Mouse (Mus musculus): ENCODE results near the gene Gm10799. TPM values are rescaled to one million over a fixed set of nuclear protein-coding genes. Genes with fewer than 3 reads are reported as not detected.

The Gm10799 gene
- polyA plus RNA-seq, 1 experiment from 2014 or later: not detected

DNA sequence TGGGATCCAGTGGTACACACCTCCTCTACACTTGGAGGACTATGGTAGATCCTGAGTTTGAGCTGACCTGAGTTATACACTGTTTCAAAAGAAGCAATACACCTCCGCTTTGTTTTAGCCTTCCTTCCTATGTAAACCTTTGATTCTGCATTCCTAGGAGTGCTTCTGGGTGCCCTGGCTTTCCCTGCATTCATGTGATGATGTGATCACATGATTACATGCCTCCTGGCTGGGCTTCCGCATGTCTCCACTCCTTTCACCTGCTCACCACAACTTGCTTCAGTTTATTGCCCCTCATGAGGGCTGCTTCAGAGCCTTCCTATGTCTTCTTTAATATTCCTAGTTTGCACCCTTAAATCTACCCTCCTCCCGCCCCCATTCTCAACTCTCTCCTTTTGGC lies 36.3 kb downstream of the Gm10799 start:
- no peak overlapping the region for H3K4me2 ChIP-seq (replicated peaks)
- peaks cover 12% of the 10 kb centered on the region for H3K4me1 ChIP-seq (replicated peaks)
- H3K36me3 ChIP-seq: 0 out of 2 replicates have a peak, but pooled peaks cover 6% of the 10 kb centered on the region
- 81% methylated on average over 3 of the region's 3 CpGs for WGBS
- no peak overlapping the region for H3K27ac ChIP-seq
- H3K9me3 ChIP-seq: no peaks in the 10 kb centered on the region
- no peak overlapping the region for H3K4me3 ChIP-seq (replicated peaks)
- no peaks in the 10 kb centered on the region for H3K27me3 ChIP-seq (replicated peaks)
- H3K9ac ChIP-seq: no peak overlapping the region
- ATAC-seq: no peak

GRCm38 (mm10) chr2:104030381-104030780 lies 38.0 kb downstream of the Gm10799 start:
- H3K36me3 ChIP-seq: 0 out of 2 replicates have a peak, but pooled peaks cover 2% of the 10 kb centered on the region
- H3K27me3 ChIP-seq (replicated peaks): no peaks in the 10 kb centered on the region
- peaks cover 12% of the 10 kb centered on the region for H3K4me1 ChIP-seq (replicated peaks)
- no peak overlapping the region for H3K4me3 ChIP-seq (replicated peaks)
- no peak for ATAC-seq
- 78% methylated on average over 3 of the region's 3 CpGs for WGBS
- no peaks in the 10 kb centered on the region for H3K9me3 ChIP-seq
- no peak overlapping the region for H3K4me2 ChIP-seq (replicated peaks)
- no peak overlapping the region for H3K9ac ChIP-seq
- no peak overlapping the region for H3K27ac ChIP-seq

DNA sequence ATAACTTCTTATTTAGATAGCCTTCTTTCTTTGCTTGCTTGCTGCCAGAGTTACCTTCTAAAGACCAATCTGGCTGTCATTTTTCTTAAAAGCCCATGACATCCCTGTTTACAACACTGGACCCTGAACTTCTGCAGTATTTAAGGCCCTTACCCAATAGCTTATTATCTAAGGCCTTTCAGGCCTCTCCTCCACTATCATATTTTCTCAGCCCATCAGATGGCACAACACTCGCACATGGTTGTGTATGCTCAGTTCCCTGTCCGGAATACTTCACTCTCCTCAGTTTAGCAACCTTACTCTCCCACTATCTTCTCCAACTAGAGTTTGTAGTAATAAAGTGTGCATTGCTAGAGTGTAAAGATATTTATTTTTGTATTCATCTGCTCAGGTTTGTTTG lies 39.3 kb downstream of the Gm10799 start:
- 58% methylated on average over 2 of the region's 2 CpGs for WGBS
- H3K9ac ChIP-seq: no peak overlapping the region
- no peaks in the 10 kb centered on the region for H3K27me3 ChIP-seq (replicated peaks)
- no peaks in the 10 kb centered on the region for H3K36me3 ChIP-seq
- no peaks in the 10 kb centered on the region for H3K9me3 ChIP-seq
- H3K4me1 ChIP-seq (replicated peaks): peaks cover 12% of the 10 kb centered on the region
- peak overlapping the region; percentile 73 for H3K4me2 ChIP-seq (replicated peaks)
- H3K27ac ChIP-seq: no peak overlapping the region
- no peak for ATAC-seq
- peak overlapping the region; percentile 87 for H3K4me3 ChIP-seq (replicated peaks)

DNA sequence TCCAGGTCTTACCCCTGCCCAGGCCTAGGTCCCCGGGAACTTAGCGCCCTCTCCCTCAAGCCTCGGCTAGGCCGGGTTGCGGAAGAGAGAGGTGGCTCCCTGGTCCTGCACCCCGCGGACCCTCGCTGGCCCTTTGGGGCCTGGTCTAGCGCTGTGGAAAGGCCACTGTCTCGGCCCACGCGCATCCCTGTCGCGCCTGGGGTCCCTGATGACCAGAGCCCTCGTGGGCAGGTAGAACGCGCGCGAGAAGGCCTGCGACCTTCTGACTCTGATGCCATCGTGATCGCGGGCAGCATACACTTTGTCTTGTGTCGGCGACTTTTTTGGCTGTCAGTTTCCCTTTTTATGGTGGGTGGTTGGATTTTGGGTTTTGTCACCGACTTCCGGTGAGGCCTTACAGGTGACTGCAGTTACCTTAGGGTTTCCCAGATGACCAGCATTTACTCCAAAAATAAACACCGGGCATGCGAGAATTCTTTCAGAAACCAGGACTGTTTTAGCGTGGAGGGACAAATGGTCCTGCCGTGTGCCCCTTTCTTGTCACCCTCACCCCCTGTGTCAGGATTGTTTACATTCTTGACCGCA lies 40.1 kb downstream of the Gm10799 start, which contains the start of gene 4931422A03Rik:
Gene 4931422A03Rik (minus strand): TSS at position 223 of the 585 bp plus-strand sequence.
- H3K4me2 ChIP-seq (replicated peaks): peak within 1 kb of the TSS; percentile 73
- peak; percentile 74 for ATAC-seq
- peak within 1 kb of the TSS; percentile 87 for H3K4me3 ChIP-seq (replicated peaks)
- WGBS: under 1% methylated on average over 32 of the region's 32 CpGs
- H3K27me3 ChIP-seq (replicated peaks): no peaks in the 10 kb centered on the region
- H3K27ac ChIP-seq: peak within 1 kb of the TSS; percentile 34
- peaks cover 12% of the 10 kb centered on the region for H3K4me1 ChIP-seq (replicated peaks)
- peak within 1 kb of the TSS; percentile 78 for H3K9ac ChIP-seq
- no peaks in the 10 kb centered on the region for H3K9me3 ChIP-seq
- no peaks in the 10 kb centered on the region for H3K36me3 ChIP-seq

- peak within 1 kb of the TSS; percentile 78 for H3K9ac ChIP-seq
- WGBS: under 1% methylated on average over 43 of the region's 44 CpGs
- H3K27ac ChIP-seq: peak within 1 kb of the TSS; percentile 34
- no peaks in the 10 kb centered on the region for H3K27me3 ChIP-seq (replicated peaks)
- H3K4me3 ChIP-seq (replicated peaks): peak within 1 kb of the TSS; percentile 87
- H3K4me1 ChIP-seq (replicated peaks): peaks cover 12% of the 10 kb centered on the region
- no peaks in the 10 kb centered on the region for H3K9me3 ChIP-seq
- H3K36me3 ChIP-seq: no peaks in the 10 kb centered on the region
- H3K4me2 ChIP-seq (replicated peaks): peak within 1 kb of the TSS; percentile 73
- ATAC-seq: peak; percentile 99
These were observed 40.8 kb downstream of the Gm10799 start, which contains the start of gene Fbxo3 for GRCm38 (mm10) chr2:104027458-104028138. Gene Fbxo3 (plus strand): TSS chr2:104027721.

DNA sequence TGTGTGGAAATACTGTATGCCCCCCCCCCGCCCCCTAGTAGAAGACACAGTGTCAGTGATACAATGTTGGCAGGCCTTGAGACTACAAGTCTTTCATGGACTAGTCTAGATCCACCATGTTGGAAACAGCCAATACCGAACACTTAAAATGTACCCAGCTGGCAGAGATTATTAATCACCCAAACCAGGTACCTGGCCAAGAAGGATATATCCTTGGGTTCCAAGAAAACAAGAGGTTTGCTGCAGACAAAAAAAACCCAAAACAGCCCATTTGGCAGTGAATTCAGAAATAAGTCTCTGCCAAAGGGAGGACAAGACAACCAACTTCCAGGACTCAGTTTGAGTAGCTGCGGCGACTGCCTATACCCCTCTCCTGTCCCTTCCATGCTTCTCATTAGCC lies 43.7 kb downstream of the Gm10799 start:
- Histone ChIP-seq H3K36me3 (no peaks in the 10 kb centered on the region), H3K4me1 (replicated peaks) (peaks cover 9% of the 10 kb centered on the region), H3K9me3 (no peaks in the 10 kb centered on the region), H3K4me2 (replicated peaks) (no peak overlapping the region), H3K27me3 (replicated peaks) (no peaks in the 10 kb centered on the region), H3K9ac (no peak overlapping the region), H3K27ac (no peak overlapping the region), H3K4me3 (replicated peaks) (no peak overlapping the region)
- 91% methylated on average over 4 of the region's 4 CpGs for WGBS
- ATAC-seq: no peak

DNA sequence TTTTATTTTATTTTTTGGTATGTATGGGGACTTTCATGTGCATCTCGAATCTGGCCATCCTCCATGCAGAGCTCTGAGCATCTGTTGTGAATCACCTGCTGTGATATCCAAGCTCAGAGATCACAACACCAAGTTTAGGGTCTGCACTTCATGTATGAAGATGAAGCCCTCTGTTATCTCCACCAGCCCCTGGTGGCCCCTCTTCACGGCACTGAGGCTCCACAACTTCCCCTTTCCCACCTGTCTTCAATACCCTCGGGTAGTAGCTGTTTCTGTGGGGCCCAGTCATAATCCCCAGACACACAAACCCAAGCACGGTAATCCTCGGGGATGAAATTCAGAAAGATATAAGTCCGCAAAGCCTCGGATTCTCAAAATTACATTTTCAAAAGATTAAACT lies 45.3 kb downstream of the Gm10799 start:
- no peaks in the 10 kb centered on the region for H3K27me3 ChIP-seq (replicated peaks)
- H3K27ac ChIP-seq: no peak overlapping the region
- no peak for ATAC-seq
- H3K4me1 ChIP-seq (replicated peaks): no peaks in the 10 kb centered on the region
- no peak overlapping the region for H3K9ac ChIP-seq
- H3K36me3 ChIP-seq: no peaks in the 10 kb centered on the region
- H3K4me3 ChIP-seq (replicated peaks): no peak overlapping the region
- H3K4me2 ChIP-seq (replicated peaks): no peak overlapping the region
- H3K9me3 ChIP-seq: no peaks in the 10 kb centered on the region
- WGBS: 80% methylated on average over 7 of the region's 7 CpGs

Other genes with a start within 250 kb of the Gm10799 start
- gene Lmo2, start 110.6 kb downstream of the Gm10799 start, polyA plus RNA-seq (2015; fragmentation: Nextera tagmentation; extraction: Ambion mirVana): 18.2 and 23.5 TPM in 2 replicates
- 50.9 and 51.6 TPM in 2 replicates for gene Fbxo3, start 40.8 kb downstream of the Gm10799 start, polyA plus RNA-seq (2015; fragmentation: Nextera tagmentation; extraction: Ambion mirVana)
- gene 4931422A03Rik, start 40.2 kb downstream of the Gm10799 start, polyA plus RNA-seq (2015; fragmentation: Nextera tagmentation; extraction: Ambion mirVana): 1.4 and 1.9 TPM in 2 replicates
- gene Gm10912, start 2.7 kb downstream of the Gm10799 start, polyA plus RNA-seq (2015; fragmentation: Nextera tagmentation; extraction: Ambion mirVana): 0.09 TPM in 1 of 2 replicates, not detected in the other
- gene Cd59b, start 1.3 kb upstream of the Gm10799 start, polyA plus RNA-seq (2015; fragmentation: Nextera tagmentation; extraction: Ambion mirVana): 5.9 and 6.7 TPM in 2 replicates
- gene Cd59a, start 27.3 kb upstream of the Gm10799 start, polyA plus RNA-seq (2015; fragmentation: Nextera tagmentation; extraction: Ambion mirVana): 30.5 and 30.6 TPM in 2 replicates
- gene A930018P22Rik, start 54.2 kb upstream of the Gm10799 start, polyA plus RNA-seq (2015; fragmentation: Nextera tagmentation; extraction: Ambion mirVana): 0.24 TPM in 1 of 2 replicates, not detected in the other

Measured in intestine, embryonic 15.5 days (tissue).